Mouse (Mus musculus): ENCODE results near the gene Gm8138.
"Not testable (repeated sequence)": the region's sequence is repeated elsewhere in the genome, so short reads cannot be mapped to it uniquely, and the experiment has no call there.

Gene Gm8138

GRCm38 (mm10) chr14:43416250-43416649 is at the start of gene Gm8138:
Gene Gm8138, minus strand, starts transcription at chr14:43416350.
- DNase-seq (ENCODE audit: low read depth, low spot score): not testable (repeated sequence)

- DNase-seq (ENCODE audit: low read depth, low spot score): not testable (repeated sequence)
Measured at GRCm38 (mm10) chr14:43361713-43362112, 54.4 kb downstream of the Gm8138 start.

All from c-Kit-negative CD71-positive TER-119-positive erythroid progenitor cells, embryonic 14.5 days (primary cell).